Mouse (Mus musculus): Measurements from ENCODE around the gene Hoxc10.

- TF ChIP-seq CTCF (IDR thresholded peaks at IDR 0.05; ENCODE audit: low read depth), result peak; percentile 91
- no peak for TF ChIP-seq EP300 (IDR thresholded peaks at IDR 0.05; ENCODE audit: low read depth)
These were observed 20.7 kb downstream of the Hoxc10 start for GRCm38 (mm10) chr15:102987124-102987833.

All from liver, postnatal 0 days (tissue).